Mouse (Mus musculus): ENCODE measurements around the gene Btbd35f9.
"Not testable (repeated sequence)": the region's sequence is repeated elsewhere in the genome, so short reads cannot be mapped to it uniquely, and the experiment has no call there.

Gene Btbd35f9

DNA sequence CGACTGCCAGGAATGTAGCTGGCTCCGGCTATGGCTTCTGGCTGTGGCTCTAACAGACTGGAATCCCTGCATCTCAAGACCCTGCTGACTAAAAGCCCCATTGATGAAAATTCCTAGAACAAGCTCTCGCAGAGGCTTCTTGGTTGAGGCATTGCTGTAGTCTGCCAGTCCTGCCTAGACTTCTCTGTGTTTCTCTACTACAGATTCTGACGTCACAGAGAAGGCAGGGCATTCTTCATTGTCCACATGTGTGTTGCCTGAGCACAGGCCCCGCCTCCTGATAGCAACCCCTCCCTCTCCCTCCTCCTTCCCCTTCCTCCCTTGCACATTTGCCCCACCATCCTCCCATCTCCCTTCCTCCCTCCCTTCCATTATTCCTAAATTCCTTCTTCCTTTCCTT lies at the start of gene Btbd35f9:
TSS of gene Btbd35f9 (minus strand) at position 101 of the 400 bp plus-strand sequence.
- in situ Hi-C loops (cut with MboI; ENCODE audit: low pct_unique_long_range_greater_than_20kb in 1 of 2, low sequenced_read_pairs in 2 of 2, unreplicated experiment in 1 of 2): not testable (repeated sequence)
